Mouse (Mus musculus) embryonic facial prominence, embryonic 13.5 days (tissue): ENCODE data around the gene 4921536K21Rik. TPM values are rescaled to one million over a fixed set of nuclear protein-coding genes. Genes with fewer than 3 reads are reported as not detected.

Source experiments
- ATAC-seq: fragments of 200-750 bp; cut with Nextera tagmentation; 2 replicates; pipeline ENCODE4 v1.8.0; 2017; ENCODE audit warnings: low read depth; ENCODE audit not compliant: insufficient number of reproducible peaks, insufficient read depth, low FRiP score, low TSS enrichment
- H3K27ac ChIP-seq: fragments of 300-500 bp; sonication (generic); 2 replicates; pipeline ENCODE4 v1.5.1; 2015; ENCODE audit warnings: moderate library complexity, mild to moderate bottlenecking, inconsistent platforms
- H3K27me3 ChIP-seq: fragments of 300-500 bp; sonication (generic); 2 replicates; pipeline ENCODE4 v1.6.1; 2015; ENCODE audit warnings: mild to moderate bottlenecking, inconsistent platforms
- H3K36me3 ChIP-seq: fragments of 300-500 bp; sonication (generic); 2 replicates; pipeline ENCODE4 v1.6.1; 2015; ENCODE audit warnings: mild to moderate bottlenecking, inconsistent platforms
- H3K4me1 ChIP-seq: fragments of 300-500 bp; sonication (generic); 2 replicates; pipeline ENCODE4 v1.6.1; 2015; ENCODE audit warnings: inconsistent platforms
- H3K4me2 ChIP-seq: fragments of 300-500 bp; sonication (generic); 2 replicates; pipeline ENCODE4 v1.6.1; 2015; ENCODE audit warnings: moderate library complexity, mild to moderate bottlenecking, inconsistent platforms
- H3K4me3 ChIP-seq: fragments of 300-500 bp; sonication (generic); 2 replicates; pipeline ENCODE4 v1.5.1; 2015; ENCODE audit warnings: mild to moderate bottlenecking, inconsistent platforms
- H3K9ac ChIP-seq: fragments of 300-500 bp; sonication (generic); 2 replicates; pipeline ENCODE4 v1.6.1; 2015; ENCODE audit warnings: mild to moderate bottlenecking, inconsistent platforms
- H3K9me3 ChIP-seq: fragments of 300-500 bp; sonication (generic); 2 replicates; pipeline ENCODE4 v1.6.1; 2016; ENCODE audit warnings: inconsistent platforms
- WGBS: fragments of 180-500 bp; shearing (Covaris S2); methylation state at CpG from one replicate; pipeline ENCODE4 v1.1.7; 2015; ENCODE audit warnings: mixed read lengths; 5-methylcytosine and 5-hydroxymethylcytosine counted together
- polyA plus RNA-seq: library from polyadenylated mRNA; unstranded; fragments of >200 nt; fragmentation: Nextera tagmentation; extraction: Ambion mirVana; gene quantifications from 2 replicates; pipeline ENCODE4 v1.2.1, GENCODE M21; 2015

The 4921536K21Rik gene
- polyA plus RNA-seq, 1 experiment from 2014 or later, result 0.20 TPM

DNA sequence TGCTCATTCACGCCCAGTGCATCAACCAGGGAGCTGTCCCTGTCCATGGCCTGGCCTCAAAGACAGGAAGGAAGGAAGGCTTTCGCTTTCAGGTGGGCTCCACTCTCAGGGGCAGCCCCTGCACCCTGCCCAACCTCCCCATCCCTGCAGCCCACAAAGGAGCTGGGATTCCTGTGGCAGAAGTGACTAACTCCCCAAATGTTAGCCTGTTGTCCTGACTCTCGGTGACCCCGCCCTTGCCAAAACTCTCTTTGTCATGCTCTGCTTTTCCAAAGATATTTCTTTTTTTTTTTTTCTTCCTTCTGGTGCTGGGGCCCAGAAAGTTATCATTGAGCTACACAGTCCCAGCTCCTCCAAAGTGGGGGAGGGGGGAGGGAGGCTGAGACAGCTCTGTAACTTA lies 14.3 kb upstream of the 4921536K21Rik start:
- H3K36me3 ChIP-seq, result peaks cover 16% of the 10 kb centered on the region
- no peak for ATAC-seq
- H3K4me3 ChIP-seq, result no peak overlapping the region
- H3K9me3 ChIP-seq, result no peaks in the 10 kb centered on the region
- no peak overlapping the region for H3K9ac ChIP-seq
- H3K27me3 ChIP-seq, result peaks cover 13% of the 10 kb centered on the region
- no peak overlapping the region for H3K27ac ChIP-seq
- 88% methylated on average over 4 of the region's 4 CpGs for WGBS
- H3K4me1 ChIP-seq, result peaks cover 44% of the 10 kb centered on the region
- no peak overlapping the region for H3K4me2 ChIP-seq

DNA sequence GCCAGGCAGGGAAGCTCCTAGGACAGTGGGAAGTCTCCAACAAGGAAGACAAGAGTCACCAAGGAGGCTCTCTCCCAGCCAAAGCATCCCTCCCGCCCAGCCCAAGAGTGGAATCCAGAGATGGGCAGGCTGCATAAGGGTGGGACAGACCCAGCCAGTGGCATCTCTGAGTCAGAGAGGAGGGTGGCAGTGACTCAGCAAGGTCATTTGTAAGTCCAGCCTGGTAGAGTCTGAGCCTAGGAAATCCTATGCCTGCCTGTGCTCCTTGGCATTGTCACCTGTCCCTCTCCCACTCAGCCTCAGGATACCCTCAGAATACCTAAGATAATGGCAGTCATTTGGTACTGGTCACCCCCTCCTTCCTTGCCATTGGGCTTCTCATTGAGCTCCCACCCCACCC lies 10.5 kb upstream of the 4921536K21Rik start:
- Histone ChIP-seq H3K9ac (no peak overlapping the region), H3K36me3 (peaks cover 16% of the 10 kb centered on the region), H3K4me2 (no peak overlapping the region), H3K9me3 (no peaks in the 10 kb centered on the region), H3K4me3 (no peak overlapping the region), H3K27me3 (no peaks in the 10 kb centered on the region), H3K27ac (no peak overlapping the region), H3K4me1 (peaks cover 11% of the 10 kb centered on the region)
- 79% methylated on average over 1 of the region's 1 CpGs for WGBS
- no peak for ATAC-seq

GRCm38 (mm10) chr11:3904673-3905072 lies 9.8 kb upstream of the 4921536K21Rik start:
- Histone ChIP-seq H3K4me3 (no peak overlapping the region), H3K27ac (no peak overlapping the region), H3K4me1 (0 out of 2 replicates have a peak, but pooled peaks cover 8% of the 10 kb centered on the region), H3K9ac (no peak overlapping the region), H3K27me3 (no peaks in the 10 kb centered on the region), H3K9me3 (no peaks in the 10 kb centered on the region), H3K36me3 (peaks cover 16% of the 10 kb centered on the region), H3K4me2 (no peak overlapping the region)
- WGBS, result 82% methylated on average over 6 of the region's 6 CpGs
- no peak for ATAC-seq

GRCm38 (mm10) chr11:3903046-3903445 lies 8.1 kb upstream of the 4921536K21Rik start:
- Histone ChIP-seq H3K36me3 (peaks cover 22% of the 10 kb centered on the region), H3K9me3 (no peaks in the 10 kb centered on the region), H3K4me3 (no peak overlapping the region), H3K4me2 (no peak overlapping the region), H3K4me1 (no peaks in the 10 kb centered on the region), H3K27me3 (no peaks in the 10 kb centered on the region), H3K9ac (no peak overlapping the region), H3K27ac (no peak overlapping the region)
- 70% methylated on average over 5 of the region's 5 CpGs for WGBS
- ATAC-seq, result no peak

DNA sequence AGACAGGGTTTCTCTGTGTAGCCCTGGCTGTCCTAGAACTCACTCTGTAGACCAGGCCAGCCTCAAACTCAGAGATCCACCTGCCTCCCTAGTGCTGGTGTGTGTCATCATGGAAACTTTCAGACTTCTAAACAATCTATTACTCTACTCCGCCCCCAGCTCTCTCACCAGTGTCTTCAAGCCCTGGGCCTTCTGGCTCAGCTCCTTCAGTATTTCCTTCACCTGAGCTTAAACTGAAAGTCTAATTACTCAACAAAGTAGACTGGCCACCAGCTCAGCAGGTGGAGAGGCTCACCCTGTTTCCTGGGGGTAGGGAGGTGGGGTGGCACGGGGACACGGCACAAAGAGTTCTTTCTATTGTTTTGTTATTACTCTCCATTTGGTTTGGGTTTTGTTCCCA lies 7.6 kb upstream of the 4921536K21Rik start:
- peaks cover 24% of the 10 kb centered on the region for H3K36me3 ChIP-seq
- ATAC-seq, result no peak
- H3K4me2 ChIP-seq, result no peak overlapping the region
- no peak overlapping the region for H3K27ac ChIP-seq
- no peaks in the 10 kb centered on the region for H3K4me1 ChIP-seq
- no peak overlapping the region for H3K9ac ChIP-seq
- no peak overlapping the region for H3K4me3 ChIP-seq
- no peaks in the 10 kb centered on the region for H3K9me3 ChIP-seq
- H3K27me3 ChIP-seq, result no peaks in the 10 kb centered on the region
- WGBS, result 82% methylated on average over 3 of the region's 3 CpGs

GRCm38 (mm10) chr11:3900296-3900695 lies 5.4 kb upstream of the 4921536K21Rik start:
- WGBS, result 81% methylated on average over 6 of the region's 6 CpGs

DNA sequence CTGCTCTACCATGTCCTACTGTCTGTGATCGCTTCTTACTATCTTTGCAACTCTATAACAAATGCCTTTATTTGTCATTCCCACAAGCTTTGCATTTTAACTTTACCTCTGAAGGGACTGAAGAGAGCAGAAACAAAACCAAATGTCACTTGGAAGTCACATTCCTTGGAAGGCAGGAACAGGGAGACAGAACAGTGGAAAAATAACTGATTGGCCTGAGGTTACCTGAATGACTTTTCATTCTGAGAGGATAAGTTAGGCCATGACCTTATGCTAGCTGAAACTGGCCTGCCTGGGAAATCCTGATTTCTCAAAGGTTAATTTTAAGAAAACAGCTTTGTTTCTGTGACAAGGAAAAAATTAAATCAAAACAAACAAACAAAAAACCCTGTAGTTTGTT lies 1.0 kb upstream of the 4921536K21Rik start:
- no peak overlapping the region for H3K9ac ChIP-seq
- no peak overlapping the region for H3K27ac ChIP-seq
- peaks cover 17% of the 10 kb centered on the region for H3K36me3 ChIP-seq
- peaks cover 4% of the 10 kb centered on the region; the same call in 1 of the 2 replicates for H3K4me1 ChIP-seq
- ATAC-seq, result no peak
- no peaks in the 10 kb centered on the region for H3K9me3 ChIP-seq
- no peak overlapping the region for H3K4me2 ChIP-seq
- no peak overlapping the region for H3K4me3 ChIP-seq
- 74% methylated on average over 1 of the region's 1 CpGs for WGBS
- no peaks in the 10 kb centered on the region for H3K27me3 ChIP-seq

More at GRCm38 (mm10) chr11:3900296-3900695, 5.4 kb upstream of the 4921536K21Rik start:
- Histone ChIP-seq H3K27me3 (no peaks in the 10 kb centered on the region), H3K27ac (no peak overlapping the region), H3K36me3 (peaks cover 17% of the 10 kb centered on the region), H3K9me3 (no peaks in the 10 kb centered on the region), H3K4me3 (no peak overlapping the region), H3K4me1 (no peaks in the 10 kb centered on the region), H3K9ac (no peak overlapping the region), H3K4me2 (no peak overlapping the region)
- ATAC-seq, result no peak

GRCm38 (mm10) chr11:3895458-3895857 lies 560 bp upstream of the 4921536K21Rik start:
- Histone ChIP-seq H3K4me1 (peaks cover 4% of the 10 kb centered on the region; the same call in 1 of the 2 replicates), H3K4me2 (peak overlapping the region; percentile 85), H3K36me3 (peaks cover 17% of the 10 kb centered on the region), H3K9me3 (no peaks in the 10 kb centered on the region), H3K4me3 (peak overlapping the region; percentile 55), H3K27ac (peak overlapping the region; percentile 79), H3K9ac (peak overlapping the region; percentile 71), H3K27me3 (no peaks in the 10 kb centered on the region)
- 4% methylated on average over 10 of the region's 10 CpGs for WGBS
- no peak for ATAC-seq

- Histone ChIP-seq H3K9me3 (no peaks in the 10 kb centered on the region), H3K36me3 (peaks cover 17% of the 10 kb centered on the region), H3K4me3 (no peak overlapping the region), H3K9ac (no peak overlapping the region), H3K27ac (no peak overlapping the region), H3K4me1 (peaks cover 4% of the 10 kb centered on the region; the same call in 1 of the 2 replicates), H3K27me3 (no peaks in the 10 kb centered on the region), H3K4me2 (peak overlapping the region; percentile 85)
- 78% methylated on average over 6 of the region's 6 CpGs for WGBS
- no peak for ATAC-seq
Measured at GRCm38 (mm10) chr11:3893970-3894369, 928 bp downstream of the 4921536K21Rik start.

DNA sequence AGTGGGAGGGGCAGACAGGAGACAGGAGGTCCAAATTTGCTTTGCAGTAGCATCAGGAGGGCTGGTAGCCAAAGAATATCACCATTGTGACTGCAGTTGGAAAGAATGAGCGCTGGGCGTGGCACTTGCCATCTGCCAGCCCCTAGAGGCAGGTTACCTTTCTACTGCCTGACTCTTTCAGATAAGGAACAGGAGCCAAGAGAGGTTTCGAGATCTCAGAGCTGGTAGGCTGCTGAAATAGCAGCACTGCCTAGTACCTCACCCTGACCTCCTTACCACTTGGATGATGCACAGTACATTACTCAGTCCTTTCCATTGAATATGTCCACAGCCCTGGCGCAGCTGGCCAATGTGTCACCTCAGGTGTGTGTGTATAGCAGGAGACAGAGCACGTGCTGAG lies 7.6 kb downstream of the 4921536K21Rik start:
- H3K9me3 ChIP-seq, result no peaks in the 10 kb centered on the region
- H3K27me3 ChIP-seq, result no peaks in the 10 kb centered on the region
- H3K4me2 ChIP-seq, result no peak overlapping the region
- H3K27ac ChIP-seq, result no peak overlapping the region
- H3K9ac ChIP-seq, result no peak overlapping the region
- no peaks in the 10 kb centered on the region for H3K36me3 ChIP-seq
- H3K4me3 ChIP-seq, result no peak overlapping the region
- no peaks in the 10 kb centered on the region for H3K4me1 ChIP-seq
- WGBS, result 75% methylated on average over 5 of the region's 5 CpGs
- ATAC-seq, result no peak

GRCm38 (mm10) chr11:3883711-3884110 lies 11.2 kb downstream of the 4921536K21Rik start:
- H3K4me2 ChIP-seq, result no peak overlapping the region
- ATAC-seq, result no peak
- no peaks in the 10 kb centered on the region for H3K27me3 ChIP-seq
- no peaks in the 10 kb centered on the region for H3K36me3 ChIP-seq
- H3K4me3 ChIP-seq, result no peak overlapping the region
- H3K27ac ChIP-seq, result no peak overlapping the region
- 88% methylated on average over 3 of the region's 3 CpGs for WGBS
- no peaks in the 10 kb centered on the region for H3K9me3 ChIP-seq
- no peaks in the 10 kb centered on the region for H3K4me1 ChIP-seq
- H3K9ac ChIP-seq, result no peak overlapping the region

- no peaks in the 10 kb centered on the region for H3K9me3 ChIP-seq
- H3K4me1 ChIP-seq, result no peaks in the 10 kb centered on the region
- H3K27ac ChIP-seq, result no peak overlapping the region
- H3K27me3 ChIP-seq, result no peaks in the 10 kb centered on the region
- H3K4me2 ChIP-seq, result no peak overlapping the region
- WGBS, result 34% methylated on average over 2 of the region's 2 CpGs
- H3K9ac ChIP-seq, result no peak overlapping the region
- ATAC-seq, result no peak
- no peaks in the 10 kb centered on the region for H3K36me3 ChIP-seq
- no peak overlapping the region for H3K4me3 ChIP-seq
Measured at GRCm38 (mm10) chr11:3879836-3880235, 15.1 kb downstream of the 4921536K21Rik start.

DNA sequence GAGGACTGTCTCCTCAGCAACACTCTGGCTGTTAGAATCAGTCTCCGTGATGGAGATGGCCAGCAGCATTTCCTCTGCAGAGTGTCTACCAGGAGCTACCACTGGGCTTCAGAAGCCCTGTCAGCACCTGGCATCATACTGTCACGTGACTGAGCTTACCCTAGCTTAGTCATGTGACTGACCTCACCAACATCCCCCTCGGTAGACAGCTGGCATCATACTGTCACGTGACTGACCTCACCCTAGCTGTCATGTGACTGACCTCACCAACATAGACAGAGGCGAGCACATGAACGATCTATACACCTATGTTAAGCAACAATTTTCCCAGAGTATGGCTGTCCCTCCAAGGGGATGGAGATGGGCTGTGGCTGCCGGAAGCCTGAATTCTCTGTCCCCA lies 16.2 kb downstream of the 4921536K21Rik start:
- no peaks in the 10 kb centered on the region for H3K9me3 ChIP-seq
- no peaks in the 10 kb centered on the region for H3K36me3 ChIP-seq
- no peaks in the 10 kb centered on the region for H3K4me1 ChIP-seq
- no peak overlapping the region for H3K27ac ChIP-seq
- 79% methylated on average over 7 of the region's 7 CpGs for WGBS
- ATAC-seq, result no peak
- H3K4me3 ChIP-seq, result no peak overlapping the region
- H3K27me3 ChIP-seq, result no peaks in the 10 kb centered on the region
- H3K9ac ChIP-seq, result no peak overlapping the region
- H3K4me2 ChIP-seq, result no peak overlapping the region
